Mouse (Mus musculus): Measurements from ENCODE around the gene Eif4e1b. TPM values are rescaled to one million over a fixed set of nuclear protein-coding genes. Genes with fewer than 3 reads are reported as not detected.
A peak's percentile ranks its signal among the peaks of the same experiment; 100 is the strongest.
"Not testable (repeated sequence)": the region's sequence is repeated elsewhere in the genome, so short reads cannot be mapped to it uniquely, and the experiment has no call there.

Gene Eif4e1b
- total RNA-seq, 2 experiments from 2014 or later, result not detected

- no peak for DNase-seq
Observed at GRCm38 (mm10) chr13:54759496-54759895, 24.3 kb upstream of the Eif4e1b start.

DNA sequence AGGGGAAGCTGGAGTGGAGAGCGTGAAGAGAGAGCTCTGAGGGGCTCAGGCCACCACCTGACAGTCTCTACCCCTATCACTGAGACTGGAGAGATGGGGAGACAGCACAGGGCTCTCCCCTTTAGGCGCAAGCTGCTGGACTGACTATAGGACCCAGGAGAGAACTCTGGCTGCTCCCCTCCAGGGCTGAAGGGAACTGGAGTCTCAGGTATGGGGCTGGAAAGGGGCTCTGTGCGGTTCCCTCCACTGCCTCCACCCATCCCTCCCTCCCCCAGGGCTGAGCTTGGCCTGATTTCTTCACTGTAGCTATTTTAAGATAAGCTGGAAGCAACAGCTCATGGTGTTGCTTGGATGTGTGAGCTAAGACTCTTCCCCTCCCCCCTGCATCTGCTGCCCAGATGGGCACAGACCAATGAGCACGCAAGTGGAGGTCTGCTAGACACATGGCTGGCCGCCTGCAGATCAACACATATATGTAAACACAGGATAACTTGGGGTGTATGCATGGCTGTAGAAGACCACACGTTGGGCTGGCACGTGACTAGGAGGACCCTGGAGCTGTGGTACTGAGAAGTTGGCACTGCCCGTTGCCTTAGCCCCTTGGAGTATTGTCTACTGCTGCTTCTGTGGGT is 23.5 kb upstream of the Eif4e1b start:
- DNase-seq, result peak; percentile 24

DNA sequence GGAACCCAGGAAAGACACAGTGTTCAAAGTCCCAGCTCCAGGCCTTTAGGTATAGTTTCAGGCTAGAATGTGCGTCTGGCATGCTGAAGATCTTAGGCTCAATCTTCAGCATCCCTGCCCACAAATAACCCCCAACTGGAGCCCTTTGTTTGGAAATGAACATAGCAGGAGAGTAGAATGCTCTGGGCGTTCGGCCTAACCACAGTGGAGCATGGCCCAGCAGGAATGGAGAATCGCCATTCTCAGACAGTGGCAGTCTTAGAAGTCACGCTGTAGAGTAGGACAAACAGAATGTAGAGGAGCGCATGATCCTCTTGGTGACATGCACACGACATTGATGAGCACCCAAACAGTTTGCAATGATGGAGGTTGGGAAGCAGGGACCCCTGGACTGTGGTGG is 22.9 kb upstream of the Eif4e1b start:
- DNase-seq, result no peak

GRCm38 (mm10) chr13:54765281-54766191 is 18.3 kb upstream of the Eif4e1b start:
- no peak for DNase-seq

GRCm38 (mm10) chr13:54766192-54766768 is 17.5 kb upstream of the Eif4e1b start, which contains the start of gene Sncb:
Sncb (minus strand) TSS chr13:54766595.
- peak; percentile 24 for DNase-seq

DNA sequence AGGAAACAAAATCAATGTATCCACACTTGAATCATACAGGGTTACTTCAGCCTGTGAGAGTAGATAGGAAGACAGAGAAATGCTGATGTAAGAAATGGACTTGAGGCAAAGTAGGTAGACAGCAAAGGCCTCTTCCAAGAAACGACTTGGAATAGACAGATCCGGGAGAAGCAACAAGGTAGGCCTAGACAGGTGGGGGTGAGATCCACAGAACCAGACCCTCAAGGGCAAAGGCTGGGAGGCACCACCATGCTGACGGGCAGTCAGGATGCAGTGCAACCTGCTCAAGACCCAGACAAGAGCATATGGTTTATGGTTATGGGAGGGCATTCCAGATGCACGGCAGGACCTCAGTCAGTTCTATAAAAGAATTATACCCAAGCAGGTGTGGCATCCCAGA is 16.8 kb upstream of the Eif4e1b start:
- DNase-seq, result no peak

DNA sequence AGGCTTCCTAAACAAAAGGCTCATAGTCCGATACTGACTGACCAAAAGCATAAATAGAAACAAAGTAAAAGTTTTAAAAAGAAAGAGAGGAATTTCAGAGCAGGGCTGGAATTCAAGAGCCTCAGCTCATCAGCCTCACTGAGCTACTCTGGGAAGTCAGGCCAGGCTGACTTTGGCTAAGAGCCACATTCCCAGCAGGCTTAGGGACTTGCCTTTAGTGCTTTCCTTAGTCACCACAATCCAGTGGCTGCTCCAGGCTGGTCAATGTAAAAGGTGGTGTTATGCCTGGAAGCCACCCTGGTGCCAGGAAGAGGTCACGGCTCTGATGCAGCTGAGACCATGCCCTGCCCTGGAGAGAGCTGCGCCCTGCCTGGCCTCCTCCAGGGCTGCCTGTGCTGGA is 3.2 kb upstream of the Eif4e1b start:
- DNase-seq, result no peak

- DNase-seq, result no peak
Observed at GRCm38 (mm10) chr13:54781086-54781485, 2.7 kb upstream of the Eif4e1b start.

GRCm38 (mm10) chr13:54783235-54783634 is 563 bp upstream of the Eif4e1b start:
- DNase-seq, result no peak

DNA sequence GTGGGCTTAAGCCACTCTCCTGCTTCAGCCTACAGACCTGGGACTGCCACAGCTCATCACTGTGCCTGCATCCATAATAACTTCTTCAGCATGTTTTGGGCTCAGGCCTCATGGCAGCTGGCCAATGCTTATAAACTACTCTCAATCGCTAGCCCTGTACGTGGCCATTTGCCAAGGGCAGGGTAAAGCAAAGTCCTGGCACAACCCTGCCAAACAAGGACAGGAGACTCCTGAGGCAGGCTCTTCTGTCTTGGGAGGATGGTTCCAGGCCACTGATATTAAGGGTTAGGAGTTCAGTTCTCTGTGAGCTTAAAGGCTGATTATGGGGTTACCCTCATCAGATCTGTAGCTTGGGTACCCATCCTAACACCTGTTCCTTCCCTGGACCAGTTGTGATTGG is 3.8 kb downstream of the Eif4e1b start:
- DNase-seq, result not testable (repeated sequence)

- peak; percentile 97 for DNase-seq
Observed at GRCm38 (mm10) chr13:54788740-54789560, 5.2 kb downstream of the Eif4e1b start, which contains the start of gene Tspan17. Tspan17 (plus strand) TSS chr13:54789377.

GRCm38 (mm10) chr13:54789561-54790397 is 6.0 kb downstream of the Eif4e1b start:
- DNase-seq, result peak; percentile 57

GRCm38 (mm10) chr13:54792259-54793230 is 8.7 kb downstream of the Eif4e1b start:
- no peak for DNase-seq

DNA sequence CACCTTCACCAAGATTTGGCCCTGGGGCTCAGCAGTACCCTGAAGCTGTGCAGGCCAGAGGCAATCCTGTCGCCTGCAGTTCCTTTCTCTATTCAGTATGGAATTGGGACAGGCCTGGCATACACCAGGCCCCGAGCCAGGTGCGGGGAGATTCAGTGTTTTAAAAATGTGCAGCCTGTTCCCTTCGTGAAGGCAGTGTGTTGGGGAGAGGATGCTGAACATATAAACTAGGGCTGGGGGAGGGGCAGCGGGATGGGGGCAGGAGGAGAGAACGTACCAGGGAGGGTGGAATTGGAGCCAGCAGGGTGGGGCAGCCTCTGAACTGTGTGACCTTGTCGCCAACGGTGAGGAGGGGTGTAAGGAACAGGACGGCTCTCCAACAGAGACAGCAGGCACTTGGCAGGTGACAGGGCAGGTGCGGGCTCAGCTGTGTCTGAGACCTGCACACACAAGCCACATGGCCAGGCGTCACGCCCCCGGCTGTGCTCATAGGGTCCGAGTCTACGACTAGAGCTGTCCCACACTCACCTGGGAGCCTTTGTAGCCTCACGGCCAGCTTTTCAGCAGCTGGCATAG is 10.3 kb downstream of the Eif4e1b start:
- DNase-seq, result no peak

- DNase-seq, result no peak
Observed at GRCm38 (mm10) chr13:54794843-54795242, 11.0 kb downstream of the Eif4e1b start.

DNA sequence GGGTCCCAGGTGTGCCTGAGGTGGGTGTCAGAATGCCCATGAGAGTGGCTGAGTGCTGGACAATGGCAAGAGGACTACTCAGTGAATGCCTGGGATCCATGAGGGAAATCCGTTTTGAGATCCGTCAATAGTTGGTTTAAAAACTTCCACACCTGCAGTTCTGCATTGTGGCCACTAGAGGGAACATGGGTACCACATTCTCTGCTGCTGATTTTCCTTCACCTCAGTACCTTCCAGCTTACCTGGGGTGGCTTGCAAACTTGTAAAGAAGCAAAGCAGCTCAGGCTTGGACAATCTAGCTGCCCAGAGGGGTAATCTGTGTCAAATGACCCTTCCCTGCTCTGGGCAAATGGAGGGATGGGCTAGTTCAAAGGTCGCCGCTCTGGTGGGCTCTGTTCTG is 13.6 kb downstream of the Eif4e1b start:
- DNase-seq, result no peak

DNA sequence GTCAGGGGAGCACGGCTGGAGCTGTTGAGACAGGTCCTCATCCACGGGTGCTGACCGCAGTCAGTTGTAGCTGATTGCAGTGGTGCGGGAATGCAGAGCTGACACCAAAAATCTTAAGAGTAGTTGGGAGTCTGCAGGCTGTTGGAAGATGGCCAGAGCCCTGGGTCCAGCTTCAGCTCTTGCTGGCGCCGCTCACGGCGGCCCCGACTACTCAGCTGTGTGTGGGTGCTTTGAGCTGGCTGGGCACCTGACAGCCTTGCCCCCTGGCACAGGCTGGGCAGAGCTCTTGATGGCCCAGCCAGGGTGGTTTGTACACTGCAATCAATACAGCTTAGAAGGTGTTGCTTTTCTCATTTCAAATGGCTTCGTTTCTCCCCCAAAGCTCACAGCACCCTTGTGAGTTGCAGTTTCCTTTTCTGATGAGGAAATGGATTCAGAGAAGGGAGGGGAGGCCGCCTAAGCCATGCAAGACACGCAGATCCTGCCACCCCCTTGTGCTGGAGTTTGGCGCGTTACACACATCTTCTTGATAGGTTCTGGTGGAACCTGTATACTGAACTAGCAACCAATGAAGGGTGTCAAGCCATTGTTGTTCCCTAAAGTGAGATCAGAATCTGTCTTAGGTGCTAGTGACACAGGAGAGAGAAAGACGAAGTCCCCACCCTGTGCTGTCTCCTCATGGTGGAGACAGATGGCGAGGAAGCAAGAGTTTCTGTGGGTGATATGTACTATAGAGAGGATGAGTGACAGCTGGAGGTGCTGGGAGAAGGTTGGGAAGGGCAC is 14.3 kb downstream of the Eif4e1b start:
- DNase-seq, result no peak

GRCm38 (mm10) chr13:54798740-54799139 is 14.9 kb downstream of the Eif4e1b start:
- DNase-seq, result no peak

DNA sequence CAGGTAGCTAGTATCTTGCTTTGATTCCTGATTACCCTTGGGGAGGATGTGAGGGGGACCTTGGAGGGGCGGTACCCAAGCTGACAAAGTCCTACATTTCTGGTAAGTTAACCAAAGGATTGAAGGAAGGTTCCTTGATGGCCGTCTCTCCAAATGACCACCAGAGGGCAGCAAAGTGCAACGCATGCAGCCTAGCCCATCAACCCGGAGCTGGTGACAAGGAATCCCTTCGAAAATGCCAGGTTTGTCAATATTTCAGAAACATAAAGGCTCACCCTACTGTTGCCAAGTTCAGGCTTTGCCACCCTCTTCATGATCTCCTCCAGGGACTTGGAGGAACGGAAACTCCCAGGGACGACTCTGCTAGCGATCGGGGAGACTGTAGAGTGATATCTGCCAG is 15.9 kb downstream of the Eif4e1b start:
- peak; percentile 47 for DNase-seq
